Mouse (Mus musculus) spleen, adult 2 months (tissue): ENCODE results near the gene Zscan21. TPM values are rescaled to one million over a fixed set of nuclear protein-coding genes. Genes with fewer than 3 reads are reported as not detected.
A peak's percentile ranks its signal among the peaks of the same experiment; 100 is the strongest.
"Not testable (repeated sequence)": the region's sequence is repeated elsewhere in the genome, so short reads cannot be mapped to it uniquely, and the experiment has no call there.

Source experiments
- DNase-seq, 2 experiments: peaks; one replicate each; pipeline versions ENCODE4 v3.0.0 to v3.0.0-alpha.2; 2012 to 2021; ENCODE audit warnings: low spot score in 2 of 2, low read depth in 1 of 2
- H3K27ac ChIP-seq: fragments of 200-500 bp; 2 replicates; pipeline ENCODE4 v1.5.1; 2012; ENCODE audit warnings: low read length, inconsistent platforms; ENCODE audit not compliant: insufficient read depth
- H3K27me3 ChIP-seq: fragments of 200-500 bp; 2 replicates; pipeline ENCODE4 v1.6.1; 2012; ENCODE audit warnings: mild to moderate bottlenecking, moderate library complexity, low read length, inconsistent platforms; ENCODE audit not compliant: control insufficient read depth, insufficient read depth
- H3K36me3 ChIP-seq: fragments of 200-500 bp; 2 replicates; pipeline ENCODE4 v1.6.1; 2012; ENCODE audit warnings: mild to moderate bottlenecking, low read length, inconsistent platforms; ENCODE audit not compliant: control insufficient read depth, insufficient read depth
- H3K4me1 ChIP-seq: fragments of 200-500 bp; 2 replicates; pipeline ENCODE4 v1.6.1; 2011; ENCODE audit warnings: inconsistent platforms; ENCODE audit not compliant: control insufficient read depth, insufficient read depth, insufficient read length
- H3K4me3 ChIP-seq: fragments of 200-500 bp; 2 replicates; pipeline ENCODE4 v1.5.1; 2011; ENCODE audit warnings: mild to moderate bottlenecking, inconsistent platforms; ENCODE audit not compliant: insufficient read depth, insufficient read length; ENCODE audit errors: extremely low read depth
- CTCF ChIP-seq: fragments of 200-500 bp; IDR thresholded peaks from 2 replicates; pipeline ENCODE4 v1.5.1; 2011; ENCODE audit warnings: mild to moderate bottlenecking, inconsistent platforms; ENCODE audit not compliant: insufficient read depth, insufficient read length, insufficient replicate concordance; ENCODE audit errors: extremely low read depth
- POLR2A ChIP-seq: fragments of 200-500 bp; IDR thresholded peaks from 2 replicates; pipeline ENCODE4 v1.6.1; 2011; ENCODE audit warnings: low read depth, low read length, inconsistent platforms
- WGBS: fragments of 180-500 bp; shearing (Covaris S2); methylation state at CpG from one replicate; pipeline ENCODE4 v1.1.7; 2018; 5-methylcytosine and 5-hydroxymethylcytosine counted together
- polyA plus RNA-seq: library from polyadenylated mRNA; depleted of rRNA; stranded (reverse); fragments of >200 nt; gene quantifications from 2 replicates; pipeline ENCODE4 v1.2.3, GENCODE M21; 2012

Gene Zscan21
- polyA plus RNA-seq, 1 experiment: 3.3 TPM

DNA sequence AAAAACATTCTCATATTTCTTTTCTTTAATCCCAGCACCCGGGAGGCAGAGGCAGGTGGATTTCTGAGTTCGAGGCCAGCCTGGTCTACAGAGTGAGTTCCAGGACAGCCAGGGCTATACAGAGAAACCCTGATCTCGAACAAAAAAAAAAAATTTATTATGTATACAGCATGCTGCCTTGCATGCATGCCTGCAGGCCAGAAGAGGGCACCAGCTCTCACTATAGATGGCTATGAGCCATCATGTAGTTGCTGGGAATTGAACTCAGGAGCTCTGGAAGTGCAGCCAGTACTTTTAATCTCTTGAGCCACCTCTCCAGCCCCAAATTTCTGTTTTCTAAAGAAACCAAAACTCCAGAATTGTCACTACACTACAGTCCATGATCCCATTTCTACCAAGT is 26.4 kb upstream of the Zscan21 start:
- no peak for DNase-seq
- Histone ChIP-seq H3K4me3 (no peak overlapping the region), H3K27me3 (no peaks in the 10 kb centered on the region), H3K27ac (no peak overlapping the region), H3K4me1 (peaks cover 2% of the 10 kb centered on the region; the same call in 1 of the 2 replicates), H3K36me3 (peaks cover 15% of the 10 kb centered on the region)
- TF ChIP-seq POLR2A: no peak
- peak; percentile 41; the same call in 1 of the 2 replicates for TF ChIP-seq CTCF
- 67% methylated on average over 3 of the region's 3 CpGs for WGBS

DNA sequence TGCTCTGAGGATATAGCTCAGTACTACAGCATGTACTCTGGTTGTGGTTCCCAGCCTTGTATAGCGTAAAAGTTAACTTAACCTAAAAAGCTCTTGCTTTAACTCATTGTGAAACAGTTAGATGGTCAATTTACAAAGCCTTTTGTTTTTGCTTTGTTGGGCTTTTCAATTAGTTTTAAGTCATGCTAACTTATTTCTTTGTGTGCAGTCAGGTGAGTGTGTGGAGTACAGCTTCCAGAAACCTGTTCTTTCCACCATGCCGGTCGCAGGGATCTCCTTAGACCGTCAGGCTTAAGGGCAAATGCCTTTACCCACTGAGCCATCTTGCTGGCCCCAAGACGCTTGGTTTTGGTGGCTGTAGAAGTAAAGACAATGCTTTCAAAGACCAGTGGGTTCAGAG is 26.0 kb upstream of the Zscan21 start:
- DNase-seq: no peak
- TF ChIP-seq POLR2A (no peak), CTCF (no peak)
- Histone ChIP-seq H3K4me1 (peaks cover 2% of the 10 kb centered on the region; the same call in 1 of the 2 replicates), H3K27me3 (no peaks in the 10 kb centered on the region), H3K4me3 (no peak overlapping the region), H3K27ac (no peak overlapping the region), H3K36me3 (peaks cover 18% of the 10 kb centered on the region)
- 92% methylated on average over 5 of the region's 5 CpGs for WGBS

DNA sequence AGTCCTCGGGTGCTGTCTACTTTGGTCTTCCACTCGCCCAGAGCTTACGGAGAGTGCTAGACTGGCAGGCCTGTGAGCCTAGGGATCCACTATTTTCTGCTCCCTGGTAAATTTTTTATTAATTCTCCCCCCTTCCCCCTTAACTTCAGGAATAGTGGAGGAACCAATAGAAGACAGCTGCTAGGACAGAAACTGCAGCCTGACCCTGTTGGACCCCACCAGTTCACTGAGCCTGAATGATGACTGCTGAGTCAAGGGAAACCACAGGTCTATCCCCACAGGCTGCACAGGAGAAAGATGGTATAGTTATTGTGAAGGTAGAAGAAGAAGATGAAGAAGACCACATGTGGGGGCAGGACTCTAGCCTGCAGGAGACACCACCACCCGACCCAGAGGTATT is 23.9 kb upstream of the Zscan21 start:
- TF ChIP-seq CTCF: no peak
- no peak for TF ChIP-seq POLR2A
- no peaks in the 10 kb centered on the region for H3K27me3 ChIP-seq
- WGBS: 95% methylated on average over 4 of the region's 4 CpGs
- H3K4me3 ChIP-seq: no peak overlapping the region
- H3K4me1 ChIP-seq: no peaks in the 10 kb centered on the region; the same call in 1 of the 2 replicates
- peaks cover 23% of the 10 kb centered on the region for H3K36me3 ChIP-seq
- no peak for DNase-seq
- H3K27ac ChIP-seq: no peak overlapping the region

DNA sequence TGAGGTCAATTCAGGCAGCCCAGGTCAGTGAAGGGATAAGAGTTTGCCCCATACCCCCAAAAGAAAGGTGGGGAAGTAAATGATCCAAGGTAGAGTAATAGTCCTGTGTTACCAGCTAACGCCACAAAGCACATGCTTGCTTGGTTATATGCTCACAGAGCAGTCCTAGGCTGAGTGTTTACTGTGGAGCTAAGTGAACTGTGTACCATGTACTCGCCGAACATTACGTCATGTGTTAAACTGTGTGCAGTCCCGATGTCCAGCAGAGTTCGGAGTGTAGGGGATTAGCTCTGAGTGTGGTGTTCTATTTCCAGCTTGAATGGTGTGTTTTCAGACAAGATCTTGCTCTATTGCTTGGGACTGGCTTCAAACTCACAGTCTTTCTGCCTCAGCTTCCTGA is 22.2 kb upstream of the Zscan21 start:
- no peak overlapping the region for H3K4me3 ChIP-seq
- no peak overlapping the region for H3K27ac ChIP-seq
- no peak for TF ChIP-seq CTCF
- TF ChIP-seq POLR2A: no peak
- H3K4me1 ChIP-seq: no peaks in the 10 kb centered on the region; the same call in 1 of the 2 replicates
- peaks cover 32% of the 10 kb centered on the region for H3K36me3 ChIP-seq
- DNase-seq: no peak
- no peaks in the 10 kb centered on the region for H3K27me3 ChIP-seq
- 98% methylated on average over 6 of the region's 6 CpGs for WGBS

DNA sequence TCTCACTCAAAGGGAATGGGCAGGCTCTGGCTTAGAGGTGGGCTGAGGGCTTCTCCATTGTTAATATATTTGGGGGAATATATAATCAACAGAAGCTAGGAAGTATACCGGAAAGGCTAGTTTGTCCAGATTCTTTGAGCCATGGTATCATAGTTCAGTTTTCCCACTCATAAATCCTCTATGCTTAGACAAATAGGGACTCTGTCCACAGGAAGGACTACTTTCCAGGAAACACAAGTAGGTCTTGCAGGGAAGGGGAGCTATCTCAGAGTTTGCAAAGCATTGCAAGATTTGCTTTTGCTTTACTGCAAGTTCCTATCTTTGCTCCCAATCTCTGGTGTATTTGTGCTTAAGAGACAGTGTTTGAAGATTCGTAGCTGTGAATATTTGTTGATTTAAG is 11.7 kb upstream of the Zscan21 start:
- Histone ChIP-seq H3K27me3 (no peaks in the 10 kb centered on the region), H3K4me1 (no peaks in the 10 kb centered on the region), H3K4me3 (no peak overlapping the region), H3K36me3 (peaks cover 20% of the 10 kb centered on the region), H3K27ac (no peak overlapping the region)
- WGBS: 90% methylated on average over 2 of the region's 2 CpGs
- no peak for DNase-seq
- TF ChIP-seq CTCF: no peak
- no peak for TF ChIP-seq POLR2A

DNA sequence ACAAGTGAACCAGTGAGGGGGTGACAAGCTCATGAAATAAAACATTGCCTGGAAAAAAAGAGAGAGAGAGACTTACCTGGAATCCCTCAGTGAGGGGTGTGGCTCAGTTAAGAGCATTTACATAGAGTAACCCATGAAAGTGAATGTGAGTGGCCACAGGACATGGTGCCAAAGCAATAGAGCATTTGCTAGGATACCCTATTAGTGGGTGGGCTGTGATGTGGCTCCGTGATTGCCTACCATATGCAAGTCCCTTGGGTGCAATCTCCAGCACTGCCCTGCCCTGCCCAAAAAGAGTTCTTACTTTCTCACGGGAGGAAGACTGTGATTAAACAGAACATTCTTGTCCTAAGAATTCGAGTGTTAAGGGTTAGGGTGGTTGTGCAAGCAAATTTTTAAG is 9.6 kb upstream of the Zscan21 start:
- peaks cover 2% of the 10 kb centered on the region for H3K36me3 ChIP-seq
- H3K27me3 ChIP-seq: no peaks in the 10 kb centered on the region
- H3K4me3 ChIP-seq: no peak overlapping the region
- H3K4me1 ChIP-seq: no peaks in the 10 kb centered on the region
- H3K27ac ChIP-seq: no peak overlapping the region
- WGBS: 75% methylated on average over 3 of the region's 3 CpGs
- TF ChIP-seq POLR2A: no peak
- no peak for TF ChIP-seq CTCF
- DNase-seq: no peak

DNA sequence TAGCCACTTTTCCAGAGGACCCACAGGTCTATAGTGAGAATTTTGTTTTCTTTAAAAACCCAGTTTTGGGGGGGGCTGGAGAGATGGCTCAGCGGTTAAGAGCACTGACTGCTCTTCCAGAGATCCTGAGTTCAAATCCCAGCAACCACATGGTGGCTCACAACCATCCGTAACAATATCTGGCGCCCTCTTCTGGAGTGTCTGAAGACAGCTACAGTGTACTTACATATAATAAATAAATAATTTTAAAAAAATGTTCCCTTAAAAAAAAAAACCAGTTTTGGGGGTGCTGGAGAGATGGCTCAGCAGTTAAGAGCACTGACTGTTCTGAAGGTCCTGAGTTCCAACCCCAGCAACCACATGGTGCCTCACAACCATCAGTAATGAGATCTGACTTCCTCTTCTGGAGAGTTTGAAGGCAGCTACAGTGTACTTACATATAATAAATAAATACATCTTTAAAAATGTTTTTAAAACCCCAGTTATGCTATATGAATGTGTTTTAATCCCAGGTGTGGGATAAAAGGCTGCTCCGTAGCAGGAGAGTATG is 6.8 kb upstream of the Zscan21 start:
- H3K4me3 ChIP-seq, H3K4me1 ChIP-seq, H3K27me3 ChIP-seq, H3K36me3 ChIP-seq, DNase-seq, H3K27ac ChIP-seq: not testable (repeated sequence)
- WGBS: 67% methylated on average over 4 of the region's 4 CpGs
